Mouse (Mus musculus): ENCODE data around the gene Mettl21a.

GRCm38 (mm10) chr1:64658876-64659275 lies 41.8 kb upstream of the Mettl21a start:
- TF ChIP-seq CTCF (IDR thresholded peaks at IDR 0.05; ENCODE audit: borderline replicate concordance, insufficient read depth, low read length) (no peak), POLR2A (IDR thresholded peaks at IDR 0.05; ENCODE audit: low read depth, low read length) (no peak)

Measured in embryonic fibroblast, embryonic 13.5 days (primary cell).